Mouse (Mus musculus): ENCODE results near the gene Myo1g.
"Not testable (repeated sequence)": the region's sequence is repeated elsewhere in the genome, so short reads cannot be mapped to it uniquely, and the experiment has no call there.

Myo1g gene

DNA sequence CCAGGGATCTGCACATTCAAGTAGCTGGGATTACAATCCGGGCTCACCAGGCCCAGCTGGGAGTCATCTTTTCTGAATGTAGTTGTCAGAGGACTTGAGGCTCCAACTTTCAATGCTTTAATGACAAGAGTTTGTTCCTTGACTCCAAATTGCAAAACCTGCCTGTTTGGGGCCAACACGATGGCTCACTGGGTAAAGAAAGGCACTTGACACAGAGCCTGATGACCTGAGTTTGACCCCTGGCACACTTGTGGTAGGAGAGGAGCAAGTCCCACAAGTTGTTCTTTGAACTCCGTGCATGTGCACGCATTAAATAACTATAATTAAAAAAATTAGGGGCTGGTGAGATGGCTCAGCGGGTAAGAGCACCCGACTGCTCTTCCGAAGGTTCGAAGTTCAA, 9.2 kb upstream of the Myo1g start:
- DNase-seq (ENCODE audit: low spot score in 2 of 2) = no peak

DNA sequence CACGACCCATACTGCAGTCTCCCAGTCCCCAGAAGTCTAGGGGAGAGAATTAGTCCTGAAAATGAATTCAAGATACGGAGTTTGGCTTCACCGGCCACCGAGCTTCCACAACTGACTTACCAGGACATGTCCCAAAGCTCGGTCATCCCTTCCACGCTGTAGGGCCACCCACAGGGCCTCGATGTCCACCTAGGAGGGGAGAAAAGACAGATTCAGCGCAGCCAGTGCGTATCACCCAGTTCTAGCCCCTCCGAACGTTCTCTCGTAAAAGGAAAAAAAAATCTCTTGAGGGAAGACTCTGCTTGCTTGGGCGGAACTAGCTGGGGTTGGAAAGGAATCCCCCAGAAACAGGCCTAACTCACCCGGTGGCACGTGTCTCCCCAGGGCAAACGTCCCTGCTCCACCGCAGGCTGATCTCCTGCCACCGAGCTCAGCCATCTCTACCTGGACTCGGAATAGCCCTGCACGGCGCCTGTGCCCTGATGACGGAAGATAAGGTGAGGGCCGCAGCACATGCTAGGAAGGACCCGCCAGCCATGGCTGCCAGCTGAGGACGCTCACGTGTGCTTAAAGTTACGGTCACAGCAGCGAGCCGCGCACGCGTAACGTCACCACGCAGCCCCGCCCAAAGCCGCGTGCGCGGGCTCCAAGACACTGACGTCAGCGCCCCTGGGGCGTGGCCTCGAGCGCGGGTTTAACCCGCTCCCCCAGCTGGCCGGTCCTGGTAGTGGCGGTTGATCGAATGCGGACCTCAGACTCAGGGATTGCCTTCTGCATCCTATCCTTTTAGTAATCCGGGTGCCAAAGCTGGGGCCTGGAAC, 7.6 kb upstream of the Myo1g start:
- peak; percentile 97 to 99 for DNase-seq (ENCODE audit: low spot score in 2 of 2)

DNA sequence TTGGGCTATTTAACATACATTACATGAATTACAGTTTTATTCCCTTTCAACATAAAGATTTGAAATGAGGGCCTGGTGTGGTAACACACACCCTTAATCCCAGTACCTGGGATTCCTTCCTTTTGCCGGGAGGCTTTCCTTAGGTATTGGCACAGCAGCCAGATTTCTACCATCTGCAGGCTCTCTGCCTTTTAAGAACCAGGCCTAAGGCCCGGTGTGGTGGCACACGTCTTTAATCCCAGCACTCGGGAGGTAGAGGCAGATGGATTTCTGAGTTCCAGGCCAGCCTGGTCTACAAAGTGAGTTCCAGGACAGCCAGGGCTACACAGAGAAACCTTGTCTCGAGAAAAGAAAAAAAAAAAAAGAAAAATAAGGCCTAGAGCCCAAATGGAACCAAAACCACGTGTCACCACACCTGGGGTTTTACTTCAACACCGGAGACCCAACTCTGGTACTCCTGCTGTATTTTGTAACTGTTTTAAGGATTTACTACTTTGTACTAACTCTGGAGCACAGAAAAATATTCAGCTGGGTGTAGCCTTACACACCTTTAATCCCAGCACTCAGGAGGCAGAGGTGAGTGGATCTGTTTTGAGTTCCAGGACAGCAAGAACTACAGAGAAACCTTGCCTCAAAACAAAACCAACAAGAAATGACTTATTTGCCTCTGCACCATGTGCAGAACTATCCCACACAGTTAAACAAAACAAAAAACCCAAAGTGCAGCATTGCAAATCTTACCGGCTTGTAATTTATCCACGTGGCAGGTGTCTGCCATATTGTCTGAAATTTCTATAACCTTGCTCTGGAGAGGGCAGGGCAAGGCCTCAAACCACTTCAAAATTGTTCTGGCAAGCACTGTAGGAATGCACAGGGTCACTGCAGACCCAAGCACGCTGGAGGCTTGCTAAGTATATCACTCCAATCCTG, 6.8 kb upstream of the Myo1g start:
- DNase-seq (ENCODE audit: low spot score in 2 of 2) = no peak

DNA sequence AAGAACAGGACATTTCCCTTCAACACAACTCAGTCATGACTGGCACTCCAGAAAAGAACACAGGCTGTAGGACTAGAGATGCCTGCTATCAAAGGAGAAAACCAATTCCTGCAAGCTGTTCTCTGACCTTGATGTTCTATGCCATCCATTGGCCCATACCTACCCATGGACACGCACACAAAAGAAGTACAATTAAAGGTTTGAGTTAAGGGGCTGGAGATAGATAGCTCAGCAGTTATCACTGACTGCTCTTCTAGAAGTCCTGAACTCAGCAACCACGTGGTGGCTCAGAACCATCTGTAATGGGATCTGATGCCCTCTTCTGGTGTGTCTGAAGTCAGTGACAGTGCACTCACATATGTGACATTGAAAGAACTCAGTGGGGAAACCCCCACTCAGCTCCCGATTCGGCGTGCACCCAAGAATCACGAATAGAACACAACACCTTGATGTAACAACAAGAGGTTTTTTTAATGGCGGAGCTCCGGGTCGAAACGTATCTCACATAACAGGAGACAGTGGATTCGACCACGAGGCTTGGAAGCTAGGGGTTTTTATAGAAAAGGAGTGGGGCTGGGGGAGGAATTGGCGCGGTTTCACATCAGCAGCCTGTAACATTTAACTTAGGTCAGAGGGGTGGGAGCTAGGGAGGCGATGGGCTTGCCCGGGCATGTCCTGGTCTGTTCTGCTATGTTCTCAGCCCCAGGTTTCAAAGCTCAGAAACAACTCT, 5.9 kb upstream of the Myo1g start:
- not testable (repeated sequence) for DNase-seq (ENCODE audit: low spot score in 2 of 2)

DNA sequence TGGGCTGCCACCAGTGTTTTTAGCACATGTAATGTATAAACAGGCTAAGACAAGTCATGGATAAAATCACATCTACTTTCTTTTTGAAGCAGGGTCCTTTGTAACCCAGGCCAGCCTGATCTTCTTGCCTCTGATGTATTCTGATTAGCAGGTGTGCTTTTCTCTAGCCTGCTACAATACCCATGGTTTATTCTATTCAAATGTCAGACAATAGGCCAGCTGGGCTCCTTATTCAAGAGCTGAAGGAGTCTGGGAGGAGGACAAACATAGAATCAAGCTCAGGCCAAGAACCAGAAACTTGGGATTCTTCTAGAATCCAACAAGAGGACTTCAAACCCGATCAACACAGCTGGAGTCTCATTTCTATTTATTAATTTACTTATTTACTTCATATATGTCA, 4.5 kb upstream of the Myo1g start:
- DNase-seq (ENCODE audit: low spot score in 2 of 2) = no peak

DNA sequence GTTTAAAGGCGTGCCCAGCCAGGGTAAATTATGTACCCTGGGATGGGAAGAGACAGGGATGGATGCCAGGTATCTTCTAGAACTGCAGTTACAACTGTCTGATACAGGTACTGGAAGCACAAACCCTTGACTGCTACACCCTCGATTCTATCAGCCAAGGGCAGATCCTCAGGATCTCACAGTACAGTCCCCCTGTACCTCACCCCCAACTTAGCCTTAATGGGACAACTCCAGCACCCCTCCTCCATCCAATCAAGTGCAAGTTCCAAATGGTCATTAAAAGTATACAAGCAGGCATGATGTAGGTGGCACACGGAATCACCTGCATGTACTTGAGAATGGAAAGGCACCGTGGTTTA, 4.1 kb upstream of the Myo1g start:
- DNase-seq (ENCODE audit: low spot score in 2 of 2) = no peak

DNA sequence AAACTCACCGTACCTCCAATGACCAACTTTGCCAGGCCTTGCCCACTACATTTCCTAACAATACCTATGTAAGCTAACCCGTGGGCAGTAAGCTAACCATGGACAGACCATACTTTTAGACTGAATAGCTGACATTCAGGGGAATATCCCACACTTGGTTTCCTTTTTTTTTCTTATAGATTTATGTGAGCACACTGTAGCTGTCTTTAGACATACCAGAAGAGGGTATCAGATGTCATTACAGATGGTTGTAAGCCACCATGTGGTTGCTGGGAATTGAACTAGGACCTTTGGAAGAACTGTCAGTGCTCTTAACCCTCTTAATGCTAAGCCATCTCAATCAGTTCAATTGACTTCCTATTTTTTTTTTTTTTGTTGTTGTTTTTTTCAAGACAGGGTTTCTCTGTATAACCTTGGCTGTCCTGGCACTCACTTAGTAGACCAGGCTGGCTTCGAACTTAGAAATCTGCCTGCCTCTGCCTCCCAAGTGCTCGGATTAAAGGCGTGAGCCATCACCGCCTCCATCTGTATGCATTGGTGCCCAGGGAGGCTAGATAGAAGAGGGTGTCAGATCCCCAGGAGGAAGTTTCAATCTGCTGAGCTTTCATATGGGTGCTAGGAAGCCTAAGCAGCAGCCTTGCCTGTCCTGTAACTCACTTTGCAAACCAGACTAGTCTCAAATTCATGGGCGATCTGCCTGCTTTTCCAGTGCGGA, 3.6 kb upstream of the Myo1g start:
- no peak for DNase-seq (ENCODE audit: low spot score in 2 of 2)

DNA sequence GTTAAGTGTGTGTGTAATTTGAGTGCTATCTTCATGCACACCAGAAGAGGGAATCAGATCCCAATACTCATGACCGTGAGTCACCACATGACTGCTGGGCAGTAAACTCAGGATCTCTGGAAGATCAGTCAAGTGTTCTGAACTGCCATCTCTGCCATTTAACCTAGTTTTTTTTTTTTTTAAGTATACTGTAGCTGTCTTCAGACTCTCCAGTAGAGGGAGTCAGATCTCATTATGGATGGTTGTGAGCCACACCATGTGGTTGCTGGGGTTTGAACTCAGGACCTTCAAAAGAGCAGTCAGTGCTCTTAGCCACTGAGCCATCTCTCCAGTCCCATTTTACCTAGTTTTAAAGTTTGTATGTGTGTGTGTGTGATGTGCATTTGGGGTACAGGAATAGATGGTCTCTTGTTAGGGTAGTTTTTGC, 2.9 kb upstream of the Myo1g start:
- DNase-seq (ENCODE audit: low spot score in 2 of 2) = no peak

DNA sequence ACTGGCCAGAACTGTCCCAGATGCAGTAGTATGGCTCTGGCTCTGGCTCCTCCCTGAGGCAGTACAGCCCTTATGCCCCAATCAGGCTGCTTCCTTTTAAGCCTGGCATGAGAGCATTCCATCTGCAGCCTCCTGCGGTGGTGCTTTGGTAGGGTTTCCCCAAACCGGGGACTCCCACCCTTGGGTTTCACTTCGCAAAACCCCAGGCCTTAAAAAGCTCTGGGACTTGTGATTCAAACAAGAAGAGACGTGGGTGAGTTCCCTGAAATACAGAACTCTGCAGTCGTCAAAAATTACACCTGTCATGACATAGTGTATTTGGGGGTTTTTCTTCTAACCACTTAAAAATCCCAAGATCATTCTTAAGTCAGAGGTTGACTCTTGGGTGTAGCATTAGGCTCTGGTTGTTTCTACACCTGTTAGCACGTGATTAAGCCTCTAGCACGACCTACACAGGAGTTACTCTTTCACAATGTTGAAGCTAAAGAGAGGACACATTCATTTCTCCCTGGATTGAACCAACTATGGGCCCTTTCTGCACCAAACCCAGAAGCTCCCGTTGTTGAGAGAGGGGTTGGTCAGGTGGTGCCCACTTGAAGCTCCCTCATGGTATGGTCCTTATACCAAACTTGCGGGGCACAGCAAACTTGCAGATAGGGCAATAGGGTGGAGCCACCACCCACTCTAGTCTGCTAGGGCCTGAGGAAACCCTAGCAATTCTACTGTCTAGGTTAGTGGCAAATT, 2.2 kb upstream of the Myo1g start:
- DNase-seq (ENCODE audit: low spot score in 2 of 2) = no peak

DNA sequence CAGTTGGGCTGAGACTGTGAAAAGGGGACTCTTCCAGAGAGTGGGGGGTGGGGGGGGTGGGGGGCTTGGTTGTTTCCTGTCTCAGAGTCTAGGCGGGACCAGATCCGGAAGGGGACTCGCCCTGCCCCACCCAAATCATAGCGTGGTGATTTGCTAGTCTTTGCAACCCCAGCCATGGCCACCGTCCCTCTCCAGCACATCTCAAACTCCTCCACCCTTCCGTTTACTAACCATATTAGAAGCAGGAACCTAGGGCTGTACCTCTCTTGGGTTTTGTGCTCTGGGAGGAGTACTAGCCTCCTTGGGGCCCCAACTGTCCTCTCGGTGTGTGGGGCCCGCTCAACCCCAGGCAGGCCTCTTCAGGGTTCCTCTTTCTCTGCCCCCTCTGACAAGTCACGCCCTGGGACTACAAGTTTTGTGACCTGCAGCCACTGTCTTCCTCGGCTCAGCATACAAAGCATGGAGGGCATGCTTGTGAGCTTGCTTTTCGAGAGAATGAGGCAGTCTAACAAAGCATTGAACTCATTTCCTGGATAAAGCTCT, 1.2 kb downstream of the Myo1g start:
- DNase-seq (ENCODE audit: low spot score in 2 of 2) = peak; percentile 27 to 44

DNA sequence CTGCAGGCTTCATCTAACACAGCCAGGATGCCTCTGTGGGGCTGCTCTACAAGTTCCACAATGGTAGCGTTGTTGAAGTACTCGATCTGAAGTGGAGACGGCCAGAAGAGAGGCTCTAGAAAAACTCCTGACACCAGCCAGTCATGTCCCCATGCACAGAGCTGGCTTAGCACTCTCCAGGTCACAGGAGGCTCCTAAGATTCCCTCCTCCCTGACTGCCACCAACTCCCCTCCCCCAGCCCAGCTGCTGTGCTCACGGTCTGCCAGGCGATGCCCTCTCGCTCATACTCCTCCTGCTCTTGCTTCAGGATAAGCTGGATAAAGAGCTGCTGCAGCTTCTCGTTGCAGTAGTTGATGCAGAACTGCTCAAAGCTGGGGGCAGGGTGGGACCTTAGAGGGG, 5.9 kb downstream of the Myo1g start:
- no peak for DNase-seq (ENCODE audit: low spot score in 2 of 2)

DNA sequence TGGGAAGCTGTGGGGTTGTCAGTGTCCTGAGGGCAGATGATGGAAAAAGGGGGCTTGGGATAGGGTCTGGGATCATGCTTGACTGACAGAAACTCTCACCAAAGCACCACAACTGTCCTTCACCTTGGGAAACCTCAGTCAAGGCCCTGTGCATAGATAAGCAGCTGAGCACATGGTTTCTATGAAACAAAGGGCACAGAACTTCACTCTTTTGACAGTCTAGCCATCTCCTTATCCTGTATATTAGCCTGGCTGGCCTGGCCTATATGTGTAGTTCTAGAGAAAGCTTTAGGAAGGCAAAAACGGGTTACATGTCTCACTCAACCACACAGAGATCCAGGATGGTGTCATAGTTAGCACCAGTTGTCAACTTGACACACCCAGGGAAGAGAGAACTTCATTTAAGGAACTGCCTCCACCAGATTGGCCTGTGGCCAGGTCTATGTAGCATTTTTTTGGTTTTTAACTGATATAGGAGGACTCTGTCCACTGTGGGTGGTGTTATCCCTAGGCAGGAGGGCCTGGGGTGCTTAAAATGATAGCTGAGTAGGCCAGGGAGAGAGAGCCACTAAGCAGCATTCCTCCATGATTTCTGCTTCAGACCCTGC, 12.4 kb downstream of the Myo1g start:
- no peak for DNase-seq (ENCODE audit: low spot score in 2 of 2)

DNA sequence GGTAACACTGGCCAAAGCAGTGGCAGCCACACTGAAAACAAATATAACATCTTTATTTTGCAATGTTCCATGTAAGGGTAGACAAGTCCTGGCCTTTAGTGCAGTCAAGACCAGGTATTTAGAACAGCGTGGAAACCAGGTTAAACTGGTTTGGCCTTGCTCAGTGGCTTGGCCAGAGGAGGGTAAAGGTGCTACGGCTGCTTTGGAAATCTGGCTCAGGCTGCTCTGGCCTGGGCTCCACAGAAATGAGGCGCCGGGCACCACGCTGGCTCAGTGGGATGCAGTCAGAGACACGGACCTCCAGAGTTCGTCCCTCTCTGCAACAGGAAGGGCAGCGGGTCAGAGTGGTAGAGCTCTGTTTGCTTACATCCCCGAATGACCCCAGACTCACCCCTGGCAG, 14.2 kb downstream of the Myo1g start:
- DNase-seq (ENCODE audit: low spot score in 2 of 2) = no peak

DNA sequence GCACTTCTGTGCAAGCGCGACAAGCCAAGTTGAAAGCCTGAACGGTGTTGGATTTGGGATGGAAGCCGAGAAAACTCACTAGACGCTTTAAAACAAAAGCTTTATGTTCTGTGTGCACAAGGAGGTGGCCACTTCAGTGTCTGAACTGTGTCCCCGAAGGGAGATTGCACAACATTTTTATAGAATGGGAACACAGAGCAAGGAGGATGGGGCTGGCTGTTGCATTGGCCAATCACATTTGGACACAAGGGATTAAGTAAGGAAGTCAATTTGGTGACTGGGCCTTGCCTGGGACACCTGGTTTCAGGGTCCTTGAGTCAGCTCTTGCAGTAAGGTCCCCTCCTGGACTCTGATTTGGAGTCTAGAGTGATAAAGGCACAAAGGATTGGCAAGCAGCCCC, 16.1 kb downstream of the Myo1g start:
- no peak for DNase-seq (ENCODE audit: low spot score in 2 of 2)

DNA sequence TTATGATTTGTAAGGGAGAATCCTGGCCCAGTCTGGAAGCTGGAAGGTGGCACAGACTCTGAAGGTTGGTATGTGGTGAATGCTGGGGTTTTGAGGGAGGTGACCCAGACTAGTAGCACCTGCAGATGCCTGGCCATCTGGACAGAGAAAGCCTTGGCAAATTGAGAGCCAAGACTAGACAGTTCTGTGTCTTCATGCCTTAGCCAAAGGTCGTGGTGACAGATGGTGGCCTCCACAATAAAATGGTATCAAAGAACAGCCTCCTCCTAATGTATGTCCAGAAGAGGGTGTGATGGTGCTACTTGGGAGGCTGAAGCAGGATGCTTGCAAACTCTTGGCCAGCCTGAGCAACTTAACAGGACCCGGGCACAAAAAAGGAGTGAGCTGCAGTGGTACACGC, 16.5 kb downstream of the Myo1g start:
- no peak for DNase-seq (ENCODE audit: low spot score in 2 of 2)

DNA sequence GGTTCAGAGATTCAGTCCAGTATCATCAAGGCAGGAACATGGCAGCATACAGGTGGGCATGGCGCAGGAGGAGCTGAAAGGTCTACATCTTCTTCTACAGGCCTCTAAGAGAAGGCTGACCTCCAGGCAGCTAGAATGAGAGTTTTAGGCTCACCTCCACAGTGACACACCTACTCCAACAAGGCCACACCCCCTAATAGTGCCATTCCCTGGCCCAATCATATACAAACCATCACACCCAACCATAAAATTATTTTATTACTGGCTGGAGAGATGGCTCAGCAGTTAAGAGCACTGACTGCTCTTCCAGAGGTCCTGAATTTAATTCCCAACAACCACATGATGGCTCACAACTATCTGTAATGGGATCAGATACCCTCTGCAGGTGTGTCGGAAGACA, 18.3 kb downstream of the Myo1g start:
- DNase-seq (ENCODE audit: low spot score in 2 of 2) = no peak

DNA sequence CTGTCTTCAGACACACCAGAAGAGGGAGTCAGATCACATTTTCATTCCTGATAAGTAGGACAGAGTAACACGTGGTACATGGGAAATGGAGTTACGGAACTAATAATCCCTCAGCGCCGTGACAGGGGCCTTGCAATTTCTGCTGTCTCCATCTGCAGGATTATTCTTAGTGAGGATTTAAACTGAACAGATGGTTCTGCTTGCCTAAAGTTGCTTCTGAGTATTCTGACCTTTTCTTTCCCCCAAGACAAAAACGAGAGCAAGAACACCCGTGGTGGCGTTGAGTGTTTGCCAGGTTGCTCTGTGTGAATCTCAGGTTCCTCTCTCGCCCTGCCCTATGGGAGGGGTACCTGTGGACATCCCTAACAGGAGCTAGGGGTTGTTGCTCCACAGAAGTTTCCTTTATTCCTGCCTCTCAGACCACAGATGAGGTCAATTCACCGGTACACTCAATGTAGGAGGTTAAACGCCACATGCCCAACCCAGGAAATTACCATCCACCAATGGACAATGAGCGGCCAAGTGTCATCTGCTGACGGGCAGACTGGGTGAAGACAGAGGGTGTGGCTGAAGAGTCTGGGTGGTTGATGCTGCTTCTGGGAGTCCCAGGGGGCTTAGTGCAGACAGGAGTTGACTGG, 23.3 kb downstream of the Myo1g start:
- DNase-seq (ENCODE audit: low spot score in 2 of 2) = peak in 1 of 2 experiments; percentile 40

DNA sequence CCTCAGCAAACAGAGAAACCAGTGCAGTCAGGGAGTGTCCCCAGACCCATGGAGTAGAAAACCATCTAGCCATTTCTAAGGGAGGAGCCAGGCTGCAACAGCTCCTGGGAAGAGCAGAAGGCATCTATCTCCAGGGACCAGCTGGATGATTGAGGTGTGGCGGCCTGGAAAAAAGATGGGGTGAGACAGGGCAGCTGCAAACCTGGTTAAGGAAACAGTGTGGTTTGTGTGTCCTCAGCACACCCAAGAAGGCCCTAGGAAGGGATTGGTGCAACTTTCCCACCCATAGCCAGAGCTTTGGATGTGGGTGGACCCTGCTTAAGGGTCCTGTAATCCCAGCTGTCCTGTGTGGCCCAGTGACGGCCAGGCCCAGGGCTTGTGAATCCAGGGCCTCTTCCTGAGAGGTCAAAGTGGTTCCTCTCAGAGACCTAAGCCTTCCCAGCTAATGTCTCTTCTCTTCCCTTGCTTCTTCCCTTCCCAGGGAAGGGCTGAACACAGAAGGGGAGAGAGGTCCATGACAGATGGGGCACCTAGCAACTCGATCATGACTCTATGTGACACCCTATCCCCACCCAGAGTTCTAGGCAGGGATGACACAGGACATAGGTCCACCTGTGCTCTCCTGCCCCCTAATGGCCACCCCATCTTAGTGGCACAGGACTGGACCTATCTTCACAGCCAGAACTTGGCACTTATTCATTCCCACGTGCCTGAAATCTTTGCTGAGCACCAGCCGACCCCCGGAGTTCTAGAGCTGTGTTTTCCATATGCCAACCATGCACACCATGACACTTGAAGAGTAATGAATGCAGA, 30.9 kb downstream of the Myo1g start:
- DNase-seq (ENCODE audit: low spot score in 2 of 2) = peak in 1 of 2 experiments; percentile 61

DNA sequence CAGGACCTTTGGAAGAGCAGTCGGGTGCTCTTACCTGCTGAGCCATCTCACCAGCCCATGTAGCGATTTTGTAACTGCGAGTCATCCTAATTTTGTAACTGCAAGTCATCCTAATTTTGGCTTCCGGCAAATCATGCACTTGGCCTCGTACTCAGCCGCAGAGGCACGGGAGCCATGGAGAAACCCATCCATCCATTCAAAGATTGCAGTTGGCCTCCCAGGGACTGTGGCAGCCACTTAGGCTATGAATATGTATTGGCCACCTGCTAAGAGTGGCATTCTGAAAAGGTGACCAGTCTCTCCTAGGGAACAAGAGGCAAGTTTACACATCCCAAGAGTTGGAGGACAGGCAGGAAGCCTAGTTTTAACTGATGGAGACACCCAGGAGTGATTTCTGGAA, 31.5 kb downstream of the Myo1g start:
- DNase-seq (ENCODE audit: low spot score in 2 of 2) = no peak

All from spleen, postnatal 14 days (tissue).